Mouse (Mus musculus) MEL (cell line): ENCODE data around the gene Bcorl1. TPM values are rescaled to one million over a fixed set of nuclear protein-coding genes. Genes with fewer than 3 reads are reported as not detected.

Experiments used
- DNase-seq: peaks from one replicate; pipeline ENCODE4 v3.0.0; 2011; ENCODE audit warnings: low read depth, low spot score
- H3K27ac ChIP-seq: 2 replicates; pipeline ENCODE4 v1.5.1; 2012; ENCODE audit warnings: low read depth, mild to moderate bottlenecking, control low read depth, low read length, moderate library complexity; ENCODE audit not compliant: control insufficient read depth
- H3K27me3 ChIP-seq, 2 experiments: fragments of 150-350 bp in 1 of 2; sonication (generic) in 1 of 2; 2 replicates each; pipeline ENCODE4 v1.6.1; 2012; ENCODE audit warnings: low read length in 2 of 2, mild to moderate bottlenecking in 2 of 2, improper control_type of control experiment in 1 of 2, moderate library complexity in 1 of 2; ENCODE audit not compliant: insufficient read depth in 2 of 2, control insufficient read depth in 1 of 2
- H3K36me3 ChIP-seq, 2 experiments: 2 replicates each; pipeline ENCODE4 v1.6.1; 2012 to 2014; ENCODE audit warnings: low read length in 2 of 2, improper control_type of control experiment in 1 of 2, inconsistent platforms in 1 of 2, mild to moderate bottlenecking in 1 of 2; ENCODE audit not compliant: insufficient read depth in 2 of 2, control insufficient read depth in 1 of 2
- H3K4me1 ChIP-seq, 2 experiments: fragments of 150-350 bp in 1 of 2; sonication (generic) in 1 of 2; 2 replicates each; pipeline ENCODE4 v1.6.1; 2012; ENCODE audit warnings: low read length in 2 of 2, improper control_type of control experiment in 1 of 2, mild to moderate bottlenecking in 1 of 2; ENCODE audit not compliant: insufficient read depth in 2 of 2, control insufficient read depth in 1 of 2
- H3K4me3 ChIP-seq, 2 experiments: fragments of 150-350 bp in 1 of 2; sonication (generic) in 1 of 2; 2 replicates each; pipeline ENCODE4 v1.5.1; 2012; ENCODE audit warnings: low read depth in 2 of 2, low read length in 2 of 2, mild to moderate bottlenecking in 2 of 2, moderate library complexity in 2 of 2, control low read depth in 1 of 2, improper control_type of control experiment in 1 of 2; ENCODE audit not compliant: control insufficient read depth in 1 of 2, insufficient read depth in 1 of 2
- H3K79me2 ChIP-seq: 2 replicates; pipeline ENCODE4 v1.6.1; 2012; ENCODE audit warnings: mild to moderate bottlenecking, low read length, moderate library complexity; ENCODE audit not compliant: control insufficient read depth, poor library complexity, insufficient read depth
- H3K9ac ChIP-seq: 2 replicates; pipeline ENCODE4 v1.6.1; 2012; ENCODE audit warnings: low read depth, mild to moderate bottlenecking, control low read depth, low read length, moderate library complexity; ENCODE audit not compliant: control insufficient read depth, poor library complexity, severe bottlenecking
- H3K9me3 ChIP-seq: fragments of 150-350 bp; sonication (generic); replicated peaks from 2 replicates; pipeline ENCODE4 v1.6.1; 2012; ENCODE audit warnings: mild to moderate bottlenecking, low read length, improper control_type of control experiment, moderate library complexity; ENCODE audit not compliant: insufficient read depth
- CHD2 ChIP-seq: IDR thresholded peaks from 2 replicates; pipeline ENCODE4 v1.6.1; 2011; ENCODE audit warnings: low read length, improper control_type of control experiment
- CTCF ChIP-seq, 3 experiments: IDR thresholded peaks in 2 of 3; conservative IDR thresholded peaks in 1 of 3; 2 replicates each; pipeline ENCODE4 v1.5.1; 2011 to 2012; ENCODE audit warnings: low read length in 3 of 3, low read depth in 2 of 3, mild to moderate bottlenecking in 2 of 3, improper control_type of control experiment in 1 of 3, inconsistent platforms in 1 of 3, mixed read lengths in 1 of 3, moderate library complexity in 1 of 3; ENCODE audit not compliant: control insufficient read depth in 1 of 3, insufficient read depth in 1 of 3, poor library complexity in 1 of 3, severe bottlenecking in 1 of 3
- ELF1 ChIP-seq: IDR thresholded peaks from 2 replicates; pipeline ENCODE4 v1.6.1; 2014; ENCODE audit warnings: low read depth, mild to moderate bottlenecking, inconsistent platforms, low read length, improper control_type of control experiment, moderate library complexity
- ETS1 ChIP-seq: IDR thresholded peaks from 2 replicates; pipeline ENCODE4 v1.6.1; 2012; ENCODE audit warnings: low read depth, mild to moderate bottlenecking, inconsistent platforms, low read length, improper control_type of control experiment, moderate library complexity
- JUND ChIP-seq: IDR thresholded peaks from 2 replicates; pipeline ENCODE4 v1.6.1; 2011; ENCODE audit warnings: low read depth, mild to moderate bottlenecking, improper control_type of control experiment, low read length
- MEF2A ChIP-seq: IDR thresholded peaks from 2 replicates; pipeline ENCODE4 v1.6.1; 2014; ENCODE audit warnings: low read depth, mild to moderate bottlenecking, inconsistent platforms, low read length, improper control_type of control experiment; ENCODE audit not compliant: poor library complexity, insufficient replicate concordance, severe bottlenecking; ENCODE audit errors: extremely low read depth
- MXI1 ChIP-seq: IDR thresholded peaks from 2 replicates; pipeline ENCODE4 v1.6.1; 2011; ENCODE audit warnings: mild to moderate bottlenecking, low read depth, low read length, improper control_type of control experiment
- MYC ChIP-seq: IDR thresholded peaks from 2 replicates; pipeline ENCODE4 v1.6.1; 2011; ENCODE audit warnings: low read depth, mild to moderate bottlenecking, low read length, improper control_type of control experiment, moderate library complexity
- NRF1 ChIP-seq: IDR thresholded peaks from 2 replicates; pipeline ENCODE4 v1.6.1; 2014; ENCODE audit warnings: low read depth, mild to moderate bottlenecking, inconsistent platforms, low read length, improper control_type of control experiment, moderate library complexity; ENCODE audit not compliant: poor library complexity, insufficient read depth, severe bottlenecking
- POLR2AphosphoS5 ChIP-seq: IDR thresholded peaks from 2 replicates; pipeline ENCODE4 v1.6.1; 2012; ENCODE audit warnings: low read depth, borderline replicate concordance, mild to moderate bottlenecking, inconsistent platforms, low read length, moderate library complexity, mixed read lengths
- RAD21 ChIP-seq: IDR thresholded peaks from 2 replicates; pipeline ENCODE4 v1.6.1; 2011; ENCODE audit warnings: mild to moderate bottlenecking, low read depth, low read length, improper control_type of control experiment
- SMC3 ChIP-seq: IDR thresholded peaks from 2 replicates; pipeline ENCODE4 v1.6.1; 2011; ENCODE audit warnings: low read depth, low read length, improper control_type of control experiment
- TBP ChIP-seq: IDR thresholded peaks from 2 replicates; pipeline ENCODE4 v1.8.0; 2011; ENCODE audit warnings: low read depth, low read length, improper control_type of control experiment
- TCF12 ChIP-seq: IDR thresholded peaks from 2 replicates; pipeline ENCODE4 v1.6.1; 2014; ENCODE audit warnings: low read depth, mild to moderate bottlenecking, inconsistent platforms, low read length, improper control_type of control experiment, moderate library complexity
- USF2 ChIP-seq, 2 experiments: IDR thresholded peaks; 2 replicates each; pipeline ENCODE4 v1.6.1; 2011 to 2012; ENCODE audit warnings: improper control_type of control experiment in 2 of 2, low read length in 2 of 2, borderline replicate concordance in 1 of 2, inconsistent platforms in 1 of 2, low read depth in 1 of 2, mild to moderate bottlenecking in 1 of 2; ENCODE audit not compliant: insufficient read depth in 1 of 2
- ZC3H11A ChIP-seq: IDR thresholded peaks from 2 replicates; pipeline ENCODE4 v1.6.1; 2012; ENCODE audit warnings: low read depth, mild to moderate bottlenecking, inconsistent platforms, low read length, improper control_type of control experiment
- ZKSCAN1 ChIP-seq: IDR thresholded peaks from 2 replicates; pipeline ENCODE4 v1.6.1; 2012; ENCODE audit warnings: low read depth, mild to moderate bottlenecking, inconsistent platforms, low read length, improper control_type of control experiment, moderate library complexity
- ZMIZ1 ChIP-seq: IDR thresholded peaks from 2 replicates; pipeline ENCODE4 v1.6.1; 2012; ENCODE audit warnings: low read depth, mild to moderate bottlenecking, inconsistent platforms, low read length, improper control_type of control experiment, moderate library complexity
- polyA plus RNA-seq, 2 experiments: library from polyadenylated mRNA; stranded (reverse) in 1 of 2; unstranded in 1 of 2; fragments of >175 nt in 1 of 2; fragments of >200 nt in 1 of 2; gene quantifications; 2 replicates each; pipeline versions ENCODE4 v1.2.1 to v1.2.4; 2012; ENCODE audit warnings: low replicate concordance in 2 of 2, low read depth in 1 of 2; ENCODE audit not compliant: insufficient read length in 2 of 2, insufficient read depth in 1 of 2, missing spikeins in 1 of 2
- total RNA-seq: library from RNA; depleted of rRNA; stranded (reverse); fragments of 300-350 nt; gene quantifications from 2 replicates; pipeline ENCODE4 v1.2.3, GENCODE M21; 2012

Bcorl1 gene
- total and polyA plus RNA-seq, 3 experiments = 3.0 to 12.9 TPM; not detected in 1

GRCm38 (mm10) chrX:48418417-48418816 lies 77.3 kb downstream of the Bcorl1 start:
- Histone ChIP-seq H3K9ac (no peak overlapping the region), H3K27me3 (no peaks in the 10 kb centered on the region), H3K27ac (no peak overlapping the region), H3K79me2 (no peaks in the 10 kb centered on the region), H3K9me3 (no peaks in the 10 kb centered on the region), H3K4me3 (no peak overlapping the region), H3K4me1 (no peaks in the 10 kb centered on the region), H3K36me3 (no peaks in the 10 kb centered on the region; a peak in 1 of 4 replicates)
- no peak for TF ChIP-seq TBP
- TF ChIP-seq ZKSCAN1 = no peak
- no peak for TF ChIP-seq RAD21
- TF ChIP-seq ELF1 = no peak
- TF ChIP-seq TCF12 = no peak
- TF ChIP-seq ZMIZ1 = no peak
- no peak for TF ChIP-seq POLR2AphosphoS5
- no peak for TF ChIP-seq USF2 (IDR thresholded peaks at IDR 0.05; ENCODE audit: borderline replicate concordance in 1 of 2, insufficient read depth in 1 of 2, low read depth in 1 of 2, low read length in 2 of 2)
- TF ChIP-seq NRF1 = no peak
- no peak for TF ChIP-seq JUND
- TF ChIP-seq MEF2A = no peak
- no peak for TF ChIP-seq MXI1
- no peak for DNase-seq

GRCm38 (mm10) chrX:48422986-48423385 lies 81.8 kb downstream of the Bcorl1 start:
- Histone ChIP-seq H3K27me3 (no peaks in the 10 kb centered on the region), H3K79me2 (peaks cover 2% of the 10 kb centered on the region; the same call in 1 of the 2 replicates), H3K9me3 (no peaks in the 10 kb centered on the region), H3K36me3 (peaks cover 0 to 15% of the 10 kb centered on the region in 2 experiments; a peak in 3 of 4 replicates), H3K4me1 (peaks cover 2 to 19% of the 10 kb centered on the region in 2 experiments), H3K9ac (no peak overlapping the region), H3K4me3 (no peak overlapping the region), H3K27ac (no peak overlapping the region)
- peak; percentile 76 for DNase-seq
- TF ChIP-seq SMC3 (peak; percentile 81), CHD2 (no peak), ZC3H11A (peak; percentile 69), MYC (no peak), CTCF (IDR thresholded peaks at IDR 0.05 in 2 of 3, conservative IDR thresholded peaks at IDR 0.05 in 1 of 3; ENCODE audit: control insufficient read depth in 1 of 3, insufficient read depth in 1 of 3, low read depth in 2 of 3, low read length in 3 of 3, poor library complexity in 1 of 3, severe bottlenecking in 1 of 3) (peak; percentile 67 to 89 (median 87)), RAD21 (peak; percentile 74), ETS1 (no peak), JUND (no peak)
